Mouse (Mus musculus) embryonic facial prominence, embryonic 15.5 days (tissue): ENCODE results near the gene Hist2h2ac. TPM values are rescaled to one million over a fixed set of nuclear protein-coding genes. Genes with fewer than 3 reads are reported as not detected.
"Not testable (repeated sequence)": the region's sequence is repeated elsewhere in the genome, so short reads cannot be mapped to it uniquely, and the experiment has no call there.

Experiments used
- ATAC-seq: fragments of 200-750 bp; cut with Nextera tagmentation; 2 replicates; pipeline ENCODE4 v1.8.0; 2017; ENCODE audit warnings: low read depth, moderate TSS enrichment; ENCODE audit not compliant: insufficient number of reproducible peaks, low FRiP score, low TSS enrichment
- H3K27ac ChIP-seq: fragments of 300-500 bp; sonication (generic); replicated peaks from 2 replicates; pipeline ENCODE4 v1.5.1; 2015; ENCODE audit warnings: mild to moderate bottlenecking, inconsistent platforms
- H3K27me3 ChIP-seq: fragments of 300-500 bp; sonication (generic); 2 replicates; pipeline ENCODE4 v1.6.1; 2015; ENCODE audit warnings: inconsistent platforms
- H3K36me3 ChIP-seq: fragments of 300-500 bp; sonication (generic); 2 replicates; pipeline ENCODE4 v1.6.1; 2015; ENCODE audit warnings: mild to moderate bottlenecking, inconsistent platforms
- H3K4me1 ChIP-seq: fragments of 300-500 bp; sonication (generic); 2 replicates; pipeline ENCODE4 v1.6.1; 2015; ENCODE audit warnings: inconsistent platforms
- H3K4me2 ChIP-seq: fragments of 300-500 bp; sonication (generic); replicated peaks from 2 replicates; pipeline ENCODE4 v1.6.1; 2015; ENCODE audit warnings: mild to moderate bottlenecking, inconsistent platforms
- H3K4me3 ChIP-seq: fragments of 300-500 bp; sonication (generic); replicated peaks from 2 replicates; pipeline ENCODE4 v1.5.1; 2015; ENCODE audit warnings: mild to moderate bottlenecking, inconsistent platforms
- H3K9ac ChIP-seq: fragments of 300-500 bp; sonication (generic); 2 replicates; pipeline ENCODE4 v1.6.1; 2015; ENCODE audit warnings: inconsistent platforms
- H3K9me3 ChIP-seq: fragments of 300-500 bp; sonication (generic); replicated peaks from 2 replicates; pipeline ENCODE4 v1.6.1; 2016; ENCODE audit warnings: inconsistent platforms
- WGBS: fragments of 180-500 bp; shearing (Covaris S2); methylation state at CpG from one replicate; pipeline ENCODE4 v1.1.7; 2015; 5-methylcytosine and 5-hydroxymethylcytosine counted together
- polyA plus RNA-seq: library from polyadenylated mRNA; unstranded; fragments of >200 nt; fragmentation: Nextera tagmentation; extraction: Ambion mirVana; gene quantifications from 2 replicates; pipeline ENCODE4 v1.2.1, GENCODE M21; 2015

Gene Hist2h2ac
- polyA plus RNA-seq, result 5.8 and 10.1 TPM in 2 replicates

DNA sequence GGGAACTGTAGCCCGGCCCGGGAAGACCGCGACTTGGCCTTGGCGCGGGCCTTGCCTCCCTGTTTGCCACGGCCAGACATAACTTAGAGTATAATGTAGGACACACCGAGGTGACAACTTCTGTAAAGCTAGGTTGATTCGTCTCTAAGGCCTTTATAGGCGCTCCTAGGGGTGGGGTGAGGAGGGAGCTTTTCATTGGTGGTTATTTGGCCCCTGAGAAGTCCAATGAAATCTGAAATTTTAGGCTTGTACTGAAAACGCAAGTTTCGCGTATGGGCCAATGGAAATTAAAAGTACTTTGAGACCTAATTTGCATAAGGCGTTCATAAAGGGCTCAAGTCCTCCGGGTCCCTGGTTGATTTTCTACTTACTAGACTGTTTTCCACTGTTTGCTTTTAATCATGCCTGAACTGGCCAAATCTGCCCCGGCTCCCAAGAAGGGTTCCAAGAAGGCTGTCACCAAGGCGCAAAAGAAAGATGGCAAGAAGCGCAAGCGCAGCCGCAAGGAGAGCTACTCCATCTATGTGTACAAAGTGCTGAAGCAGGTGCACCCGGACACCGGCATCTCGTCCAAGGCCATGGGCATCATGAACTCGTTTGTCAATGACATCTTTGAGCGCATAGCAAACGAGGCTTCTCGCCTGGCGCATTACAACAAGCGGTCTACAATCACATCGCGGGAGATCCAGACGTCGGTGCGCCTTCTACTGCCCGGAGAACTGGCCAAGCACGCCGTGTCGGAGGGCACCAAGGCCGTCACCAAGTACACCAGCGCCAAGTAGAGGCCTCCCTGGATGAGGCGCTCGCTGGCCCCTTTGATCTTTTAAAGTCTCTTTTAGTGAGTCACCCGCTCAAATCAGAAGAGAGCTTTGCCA, at the start of gene Hist2h2ac, which contains the start of gene Hist2h2be:
Hist2h2ac (minus strand) TSS at position 116 of the 875 bp plus-strand sequence.
Hist2h2be (plus strand) TSS at position 355 of the 875 bp plus-strand sequence.
- WGBS, result under 1% methylated on average over 43 of the region's 43 CpGs
- H3K27me3 ChIP-seq, result no peaks in the 10 kb centered on the region
- peak; percentile 88 for ATAC-seq
- H3K4me3 ChIP-seq, result peak within 1 kb of the TSS; percentile 65
- H3K27ac ChIP-seq, result peak within 1 kb of the TSS; percentile 100
- H3K9ac ChIP-seq, result peak within 1 kb of the TSS; percentile 76
- no peaks in the 10 kb centered on the region for H3K9me3 ChIP-seq
- no peaks in the 10 kb centered on the region for H3K36me3 ChIP-seq
- peak within 1 kb of the TSS; percentile 69 for H3K4me2 ChIP-seq
- H3K4me1 ChIP-seq, result peaks cover 31% of the 10 kb centered on the region

GRCm38 (mm10) chr3:96269511-96270474, 49.1 kb upstream of the Hist2h2ac start, which contains the start of gene Hist2h2bb:
TSS of gene Hist2h2bb (plus strand) at chr3:96269752.
- peaks cover 13% of the 10 kb centered on the region for H3K4me1 ChIP-seq
- ATAC-seq, result peak; percentile 96
- peak within 1 kb of the TSS; percentile 96 for H3K27ac ChIP-seq
- H3K27me3 ChIP-seq, result no peaks in the 10 kb centered on the region
- H3K9me3 ChIP-seq, result no peaks in the 10 kb centered on the region
- H3K36me3 ChIP-seq, result no peaks in the 10 kb centered on the region
- under 1% methylated on average over 45 of the region's 45 CpGs for WGBS
- peak within 1 kb of the TSS; percentile 57 for H3K4me3 ChIP-seq
- H3K4me2 ChIP-seq, result peak within 1 kb of the TSS; percentile 85
- H3K9ac ChIP-seq, result peak within 1 kb of the TSS; percentile 57

DNA sequence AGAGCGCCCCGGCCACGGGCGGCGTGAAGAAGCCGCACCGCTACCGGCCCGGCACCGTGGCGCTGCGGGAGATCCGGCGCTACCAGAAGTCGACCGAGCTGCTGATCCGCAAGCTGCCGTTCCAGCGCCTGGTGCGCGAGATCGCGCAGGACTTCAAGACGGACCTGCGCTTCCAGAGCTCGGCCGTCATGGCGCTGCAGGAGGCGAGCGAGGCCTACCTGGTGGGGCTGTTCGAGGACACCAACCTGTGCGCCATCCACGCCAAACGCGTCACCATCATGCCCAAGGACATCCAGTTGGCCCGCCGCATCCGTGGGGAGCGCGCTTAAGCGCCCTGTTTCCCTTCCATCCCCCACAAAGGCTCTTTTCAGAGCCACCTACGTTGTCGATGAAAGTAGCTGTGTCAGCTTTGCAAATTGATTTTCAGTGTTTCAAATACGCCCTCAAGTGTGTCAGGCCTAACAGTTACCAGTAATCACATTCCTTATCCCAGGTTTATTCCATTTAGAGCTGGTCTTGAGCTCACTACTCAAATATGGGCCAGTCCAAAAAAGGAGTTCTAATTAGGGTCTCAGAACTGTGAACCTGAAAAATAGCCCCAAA, 48.2 kb upstream of the Hist2h2ac start:
- Histone ChIP-seq H3K9ac (peak overlapping the region; percentile 37; the same call in 1 of the 2 replicates), H3K4me2 (peak overlapping the region; percentile 85), H3K4me3 (peak overlapping the region; percentile 57), H3K4me1 (peaks cover 21% of the 10 kb centered on the region), H3K27ac (peak overlapping the region; percentile 96)
- not testable (repeated sequence) for H3K9me3 ChIP-seq, H3K36me3 ChIP-seq, H3K27me3 ChIP-seq
- 2% methylated on average over 16 of the region's 44 CpGs for WGBS
- peak; percentile 18 for ATAC-seq

DNA sequence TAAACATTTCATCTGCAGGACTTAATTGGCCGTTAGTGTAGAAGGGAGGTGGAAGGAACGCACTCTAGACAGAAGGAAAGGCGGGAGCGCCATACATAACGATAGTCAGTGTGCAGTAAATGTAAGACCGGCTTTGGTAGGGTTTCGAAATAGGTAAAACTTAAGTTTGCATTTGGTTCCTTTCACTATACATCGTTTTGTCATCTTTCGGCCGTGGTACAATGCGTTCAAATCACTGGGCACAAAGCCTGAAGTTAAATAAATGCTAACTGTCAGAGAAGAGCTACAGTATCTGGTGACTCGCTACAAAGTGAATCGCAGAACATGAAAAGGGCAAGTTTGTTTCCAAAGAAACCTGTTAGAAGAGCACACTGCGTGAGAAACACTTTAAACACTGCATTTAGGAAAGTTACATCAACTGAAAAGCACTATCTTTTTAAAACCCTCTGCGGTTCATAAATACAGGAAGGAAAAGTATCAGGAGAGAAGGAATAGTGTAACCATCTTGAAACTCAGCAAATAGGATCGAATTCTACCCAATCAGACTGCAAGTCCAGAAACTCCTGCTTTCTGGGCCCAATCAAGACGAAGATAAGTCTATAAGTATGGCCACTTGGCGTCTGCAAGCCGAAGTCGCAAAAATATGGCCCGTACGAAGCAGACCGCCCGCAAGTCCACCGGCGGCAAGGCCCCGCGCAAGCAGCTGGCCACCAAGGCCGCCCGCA, 47.5 kb upstream of the Hist2h2ac start, which contains the start of gene Hist2h3b:
Hist2h3b (plus strand) TSS at position 604 of the 725 bp plus-strand sequence.
- Histone ChIP-seq H3K9me3 (no peaks in the 10 kb centered on the region), H3K27me3 (no peaks in the 10 kb centered on the region), H3K9ac (peak within 1 kb of the TSS; percentile 37; the same call in 1 of the 2 replicates), H3K4me3 (peak within 1 kb of the TSS; percentile 57), H3K36me3 (no peaks in the 10 kb centered on the region), H3K4me1 (peaks cover 21% of the 10 kb centered on the region), H3K4me2 (peak within 1 kb of the TSS; percentile 85), H3K27ac (peak within 1 kb of the TSS; percentile 96)
- WGBS, result 16% methylated on average over 30 of the region's 30 CpGs
- peak; percentile 80 for ATAC-seq

- H3K36me3 ChIP-seq, result no peaks in the 10 kb centered on the region
- ATAC-seq, result no peak
- peaks cover 21% of the 10 kb centered on the region for H3K4me1 ChIP-seq
- no peak overlapping the region for H3K9ac ChIP-seq
- H3K9me3 ChIP-seq, result no peaks in the 10 kb centered on the region
- no peak overlapping the region for H3K4me3 ChIP-seq
- WGBS, result 74% methylated on average over 4 of the region's 4 CpGs
- peak overlapping the region; percentile 49 for H3K4me2 ChIP-seq
- peak overlapping the region; percentile 95 for H3K27ac ChIP-seq
- H3K27me3 ChIP-seq, result no peaks in the 10 kb centered on the region
Observed at GRCm38 (mm10) chr3:96267541-96267940, 46.9 kb upstream of the Hist2h2ac start.

DNA sequence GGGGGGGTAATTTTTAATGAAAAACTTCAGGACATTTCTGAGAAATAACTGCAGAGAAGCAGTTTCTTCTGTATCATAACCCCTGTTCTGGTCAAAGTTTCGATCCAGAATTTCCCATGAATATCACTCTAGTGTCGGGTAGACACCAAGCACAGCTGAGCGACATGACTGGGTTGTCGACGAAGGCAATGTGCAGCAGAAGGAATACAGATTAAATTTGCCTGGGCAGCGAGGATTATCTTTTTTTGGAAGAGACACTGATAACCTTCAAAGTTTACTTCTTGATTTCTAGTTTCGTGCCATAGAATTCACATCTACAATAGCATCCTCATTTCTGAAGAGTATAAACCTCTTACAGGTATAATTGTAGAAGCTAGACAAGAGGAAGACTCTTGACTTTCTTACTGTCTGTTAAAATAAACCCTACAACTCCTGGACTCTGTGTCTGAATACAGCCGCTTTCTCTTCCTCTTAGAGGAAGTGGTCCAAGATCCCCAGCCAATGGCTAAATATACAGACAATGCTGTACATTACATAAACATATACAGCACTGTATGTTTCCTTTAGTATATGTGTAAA, 45.5 kb upstream of the Hist2h2ac start:
- ATAC-seq, result no peak
- 86% methylated on average over 8 of the region's 8 CpGs for WGBS

DNA sequence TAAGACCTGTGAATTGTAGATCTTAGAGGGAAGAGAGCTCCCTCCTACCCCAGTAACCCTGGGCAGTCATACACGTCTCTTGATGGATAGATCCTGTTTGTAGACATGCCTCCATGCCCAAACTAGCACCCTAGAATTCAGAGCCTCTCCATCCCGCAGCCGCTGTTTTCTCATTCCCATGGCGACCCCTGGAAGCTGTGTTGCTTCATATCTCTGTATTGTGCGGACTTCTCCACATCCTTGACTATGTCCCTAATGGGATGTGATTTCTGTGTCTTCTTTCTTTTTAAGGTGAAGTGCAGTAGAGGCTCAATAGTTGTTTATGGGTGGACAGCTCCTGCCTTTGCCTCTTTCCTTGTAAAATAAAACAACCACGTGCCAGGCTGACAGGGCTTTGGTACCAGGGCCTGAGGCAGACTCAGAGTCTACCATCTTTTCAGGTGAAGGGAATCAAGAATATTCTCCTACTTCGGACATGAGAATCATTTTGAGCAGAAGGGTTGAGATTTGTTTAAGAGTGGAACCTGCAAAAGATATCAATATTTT, 43.8 kb upstream of the Hist2h2ac start:
- Histone ChIP-seq H3K27me3 (no peaks in the 10 kb centered on the region), H3K9ac (0 out of 2 replicates have a peak overlapping the region, but pooled peaks have one; percentile 50), H3K4me3 (peak overlapping the region; percentile 68), H3K4me1 (peaks cover 28% of the 10 kb centered on the region), H3K4me2 (peak overlapping the region; percentile 65), H3K36me3 (no peaks in the 10 kb centered on the region), H3K9me3 (no peaks in the 10 kb centered on the region), H3K27ac (peak overlapping the region; percentile 99)
- ATAC-seq, result no peak
- WGBS, result 72% methylated on average over 7 of the region's 7 CpGs

More for the DNA sequence above, 45.5 kb upstream of the Hist2h2ac start:
- Histone ChIP-seq H3K9me3 (no peaks in the 10 kb centered on the region), H3K36me3 (no peaks in the 10 kb centered on the region), H3K27ac (no peak overlapping the region), H3K27me3 (no peaks in the 10 kb centered on the region), H3K4me1 (peaks cover 31% of the 10 kb centered on the region), H3K4me2 (no peak overlapping the region), H3K9ac (no peak overlapping the region), H3K4me3 (no peak overlapping the region)

GRCm38 (mm10) chr3:96263558-96264403, 43.1 kb upstream of the Hist2h2ac start:
- WGBS, result 3% methylated on average over 27 of the region's 27 CpGs
- Histone ChIP-seq H3K27ac (peak overlapping the region; percentile 99), H3K27me3 (no peaks in the 10 kb centered on the region), H3K4me3 (peak overlapping the region; percentile 68), H3K36me3 (no peaks in the 10 kb centered on the region), H3K9ac (peak overlapping the region; percentile 50), H3K4me1 (peaks cover 28% of the 10 kb centered on the region), H3K9me3 (no peaks in the 10 kb centered on the region), H3K4me2 (peak overlapping the region; percentile 65)
- peak; percentile 56; the same call in 1 of the 2 replicates for ATAC-seq

DNA sequence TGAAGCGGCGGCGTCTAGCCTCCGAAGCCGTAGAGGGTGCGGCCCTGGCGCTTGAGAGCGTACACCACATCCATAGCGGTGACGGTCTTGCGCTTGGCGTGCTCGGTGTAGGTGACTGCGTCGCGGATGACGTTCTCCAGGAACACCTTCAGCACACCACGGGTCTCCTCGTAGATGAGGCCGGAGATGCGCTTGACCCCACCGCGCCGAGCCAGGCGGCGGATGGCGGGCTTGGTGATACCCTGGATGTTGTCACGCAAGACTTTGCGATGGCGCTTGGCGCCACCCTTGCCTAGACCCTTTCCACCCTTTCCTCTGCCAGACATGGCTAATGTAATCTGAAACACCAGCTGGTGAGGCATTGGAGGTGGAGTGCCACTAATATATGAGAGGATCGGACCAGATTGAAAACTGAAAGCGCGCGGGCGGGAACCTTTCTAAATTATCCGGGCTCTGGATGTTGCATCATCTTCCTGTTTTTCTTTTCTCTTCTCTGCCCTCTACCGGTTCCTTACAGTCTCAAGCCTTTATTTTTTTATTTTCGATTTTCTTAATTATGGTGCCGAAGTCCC, 42.4 kb upstream of the Hist2h2ac start, which contains the start of gene Hist2h4:
Hist2h4 (minus strand) TSS at position 333 of the 572 bp plus-strand sequence.
- peak; percentile 89 for ATAC-seq
- Histone ChIP-seq H3K4me1 (peaks cover 27% of the 10 kb centered on the region), H3K9ac (peak within 1 kb of the TSS; percentile 74), H3K36me3 (no peaks in the 10 kb centered on the region), H3K9me3 (no peaks in the 10 kb centered on the region), H3K4me2 (peak within 1 kb of the TSS; percentile 65), H3K27me3 (no peaks in the 10 kb centered on the region), H3K4me3 (peak within 1 kb of the TSS; percentile 68), H3K27ac (peak within 1 kb of the TSS; percentile 99)
- under 1% methylated on average over 37 of the region's 40 CpGs for WGBS
